Mouse (Mus musculus) G1E (cell line): ENCODE data around the gene Cd24a.

Experiments
- CTCF ChIP-seq: IDR thresholded peaks from 2 replicates; pipeline ENCODE4 v1.5.1; 2012; ENCODE audit warnings: low read depth, low read length, inconsistent platforms, mixed read lengths
- GATA1 ChIP-seq: IDR thresholded peaks from 2 replicates; pipeline ENCODE4 v1.6.1; 2012; ENCODE audit warnings: borderline replicate concordance, low read length, inconsistent platforms, mixed read lengths
- GATA2 ChIP-seq: IDR thresholded peaks from 2 replicates; pipeline ENCODE4 v1.6.1; 2012; ENCODE audit warnings: low read depth, low read length, inconsistent platforms, borderline replicate concordance
- POLR2AphosphoS5 ChIP-seq: IDR thresholded peaks from 2 replicates; pipeline ENCODE4 v1.6.1; 2012; ENCODE audit warnings: low read depth, low read length, inconsistent platforms; ENCODE audit not compliant: insufficient replicate concordance
- TAL1 ChIP-seq: conservative IDR thresholded peaks from 2 replicates; pipeline ENCODE4 v1.6.1; 2012; ENCODE audit warnings: low read depth, low read length, inconsistent platforms, mixed read lengths

DNA sequence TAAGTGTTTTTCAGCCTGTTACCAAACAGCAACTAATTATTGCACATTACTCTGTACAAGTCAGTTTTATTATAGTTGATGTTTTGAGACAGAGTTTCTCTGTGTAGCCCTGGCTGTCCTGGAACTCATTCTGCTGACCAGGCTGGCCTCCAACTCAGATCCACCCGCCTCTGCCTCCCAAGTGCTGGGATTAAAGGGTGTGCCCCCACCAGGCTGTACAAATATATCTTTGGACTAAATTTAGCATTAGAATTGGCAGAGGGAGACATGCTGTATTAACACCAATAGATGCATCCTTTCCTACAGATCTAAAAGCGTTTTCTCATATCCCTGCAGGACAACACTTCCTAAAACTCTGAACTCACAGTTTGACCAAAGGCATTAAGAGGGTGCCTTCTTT lies 3.7 kb upstream of the Cd24a start:
- TF ChIP-seq CTCF (no peak), TAL1 (no peak), GATA2 (no peak), GATA1 (no peak), POLR2AphosphoS5 (no peak)
